Mouse (Mus musculus) frontal cortex, postnatal 14 days (tissue): ENCODE measurements at regions not wholly inside any gene's neighbourhood (a gene's known extent, or its start where the extent isn't known, plus 50 kb on each side); places are given as distances from the start of the nearest gene placed in this dataset.
A peak's percentile ranks its signal among the peaks of the same experiment; 100 is the strongest.

Experiments
- DNase-seq, 2 experiments: peaks; one replicate each; pipeline ENCODE4 v3.0.0; 2022; ENCODE audit warnings: low spot score in 2 of 2

DNA sequence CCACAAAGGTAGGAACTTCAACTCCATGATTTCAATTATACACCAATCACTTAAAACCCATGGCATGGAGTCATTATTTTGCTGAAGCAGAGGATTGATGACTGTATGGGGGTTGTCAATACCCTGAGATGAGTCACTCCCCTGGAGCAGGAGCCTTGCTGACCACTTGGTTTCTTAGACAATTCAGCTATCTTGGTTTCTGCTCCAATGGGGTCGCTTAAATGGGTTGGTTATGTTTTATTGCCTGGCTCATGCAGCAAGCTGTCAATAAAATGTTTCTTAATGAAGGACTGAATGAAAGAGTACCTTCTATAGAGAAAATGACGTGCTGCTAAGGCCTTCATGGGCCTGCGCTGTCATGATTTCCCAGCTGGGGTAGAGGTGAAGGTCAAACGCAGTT, 110.0 kb upstream of the Prickle1 start:
- DNase-seq: no peak

DNA sequence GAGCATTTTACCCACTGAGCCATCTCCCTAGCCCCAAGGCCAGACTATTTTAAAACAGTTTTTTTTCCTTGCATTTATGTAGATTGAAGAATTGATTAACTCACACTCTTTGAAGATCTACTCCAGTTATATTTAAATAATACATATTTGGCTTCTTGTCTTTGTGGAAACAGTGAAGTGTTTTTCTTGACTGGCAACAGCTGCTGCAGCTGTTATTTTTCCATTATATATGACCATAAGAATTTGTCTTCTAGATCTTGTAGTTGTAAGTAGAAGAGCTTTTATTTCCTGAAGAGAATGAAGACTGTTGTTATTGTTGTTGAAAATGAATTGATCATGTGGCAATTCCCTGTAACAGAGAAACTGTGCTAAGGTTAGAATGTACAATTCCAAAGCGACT, 109.4 kb upstream of the Prickle1 start:
- no peak for DNase-seq

DNA sequence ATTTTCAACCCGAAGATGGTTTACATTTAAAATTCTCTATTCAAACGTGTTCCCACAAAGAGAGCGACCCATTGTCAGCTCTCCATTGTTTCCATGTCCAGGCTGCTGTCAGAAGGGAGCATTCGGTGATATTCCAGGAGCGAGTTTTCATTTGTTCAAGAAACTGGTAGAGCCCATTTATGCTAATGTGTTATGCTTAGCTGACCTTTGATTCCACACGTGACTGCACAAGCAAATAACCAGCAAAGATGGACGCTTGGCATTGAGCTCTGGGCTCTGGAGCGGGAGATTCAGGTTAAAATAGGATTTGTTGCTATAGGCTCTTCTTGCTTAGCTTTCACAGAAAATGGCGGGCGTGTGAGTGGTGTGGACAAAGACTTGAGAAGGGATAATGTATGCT, 105.3 kb upstream of the Prickle1 start:
- no peak for DNase-seq

DNA sequence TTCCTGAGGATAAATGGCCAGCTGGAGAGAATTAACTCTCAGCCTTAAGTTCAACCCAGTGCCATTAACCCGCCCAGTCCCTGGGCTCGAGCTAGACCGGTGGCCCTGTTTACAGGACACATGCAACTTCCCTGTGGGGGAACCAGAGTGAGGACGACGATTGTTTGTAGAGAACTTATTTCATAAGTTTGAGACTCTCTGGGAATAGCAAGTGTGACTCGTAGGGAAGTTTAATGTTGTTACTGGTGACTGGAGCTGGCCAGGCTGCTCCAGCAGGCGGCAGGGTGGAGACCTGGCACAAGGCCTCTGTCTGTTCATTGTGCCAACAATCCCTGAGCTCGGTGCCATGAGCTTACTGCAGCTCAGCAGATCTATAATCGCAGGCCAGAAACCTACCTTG, 104.3 kb upstream of the Prickle1 start:
- no peak for DNase-seq

DNA sequence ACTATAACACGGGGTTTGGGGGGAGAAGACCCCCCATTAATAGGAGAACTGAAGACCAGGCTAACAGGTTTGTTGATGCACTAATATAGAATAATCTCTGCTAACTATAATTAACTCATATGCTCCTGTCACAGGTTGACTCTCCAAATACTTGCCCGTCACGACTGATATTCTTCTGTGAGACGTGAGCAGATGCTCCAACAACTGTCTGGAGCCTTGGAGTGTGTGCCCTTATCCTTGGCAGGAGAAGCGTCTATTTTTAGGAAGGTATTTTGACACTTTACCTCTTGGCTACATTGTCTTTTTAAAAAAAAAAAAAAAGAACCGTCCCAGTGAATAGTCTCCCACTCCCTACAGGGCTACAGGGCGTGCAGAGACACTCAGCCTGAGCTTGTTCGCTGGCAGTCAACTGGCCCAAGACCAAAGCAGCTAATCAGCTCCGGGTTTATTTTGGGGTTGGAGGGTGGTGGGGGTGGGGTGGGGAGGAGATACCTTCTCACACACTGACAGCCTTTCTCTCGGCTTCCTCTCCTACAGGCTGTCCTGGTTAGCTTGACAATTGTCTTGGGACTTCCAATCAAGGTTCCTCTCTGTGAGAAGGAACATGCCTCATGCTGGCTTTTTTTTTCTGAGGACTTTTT, 102.6 kb upstream of the Prickle1 start:
- DNase-seq: no peak

DNA sequence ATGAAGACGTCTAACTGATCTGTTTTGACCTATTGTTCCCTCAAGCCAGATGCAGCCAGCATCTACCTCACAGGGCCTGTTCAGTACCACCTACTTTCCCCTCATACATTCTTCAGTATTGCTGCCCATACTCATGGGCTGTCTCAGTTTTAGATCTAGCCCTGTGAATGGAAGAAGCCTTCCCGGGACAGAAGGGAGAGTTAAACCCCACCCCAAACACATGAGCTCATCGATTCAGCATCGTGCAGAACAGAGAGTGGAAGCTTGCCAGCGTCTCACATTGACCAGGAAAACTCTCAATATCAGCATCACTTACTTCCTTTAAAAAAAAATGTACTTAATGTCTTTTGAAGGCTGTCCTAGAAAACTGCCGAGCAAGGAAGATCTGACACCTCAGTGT, 95.0 kb upstream of the Prickle1 start:
- no peak for DNase-seq

DNA sequence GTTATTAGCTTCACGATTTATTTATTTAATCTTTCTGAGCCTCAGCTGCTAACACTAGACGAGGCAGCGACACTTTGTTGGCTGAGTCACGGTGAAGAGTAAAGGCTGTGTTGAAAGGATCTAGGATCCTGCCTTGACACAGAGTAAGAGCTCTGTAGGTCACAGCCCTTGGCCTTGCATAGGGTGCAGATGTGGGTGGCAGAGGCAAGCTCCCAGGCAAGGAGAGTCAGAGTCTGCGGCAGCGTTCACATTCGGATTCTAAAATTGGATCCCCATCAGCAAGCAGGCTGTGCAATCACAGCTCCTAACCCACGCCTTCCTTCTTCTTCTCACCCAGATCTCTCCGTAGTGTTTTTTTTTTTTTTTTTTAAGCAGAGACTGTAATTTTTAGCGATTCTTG, 94.3 kb upstream of the Prickle1 start:
- peak; percentile 48 to 52 for DNase-seq

DNA sequence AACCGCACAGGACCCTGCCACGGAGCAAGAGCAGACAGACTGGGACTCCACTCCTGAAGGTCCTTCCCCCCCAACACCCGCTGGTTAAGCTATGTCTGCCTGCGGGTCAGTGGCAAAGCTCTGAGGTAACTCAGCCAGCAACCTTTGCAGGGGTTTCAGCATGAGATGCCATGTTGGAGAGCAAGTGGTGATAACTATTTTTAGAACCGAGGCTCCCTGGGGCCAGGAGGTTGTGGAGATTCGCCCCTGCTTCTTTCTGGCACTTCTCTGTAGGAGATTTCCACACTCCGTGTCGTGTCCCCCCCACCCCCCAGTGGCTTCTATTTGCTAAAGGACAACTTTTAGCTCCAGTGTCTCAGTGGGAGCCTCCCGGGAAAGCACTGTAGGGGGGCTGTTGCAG, 90.7 kb upstream of the Prickle1 start:
- DNase-seq: no peak

DNA sequence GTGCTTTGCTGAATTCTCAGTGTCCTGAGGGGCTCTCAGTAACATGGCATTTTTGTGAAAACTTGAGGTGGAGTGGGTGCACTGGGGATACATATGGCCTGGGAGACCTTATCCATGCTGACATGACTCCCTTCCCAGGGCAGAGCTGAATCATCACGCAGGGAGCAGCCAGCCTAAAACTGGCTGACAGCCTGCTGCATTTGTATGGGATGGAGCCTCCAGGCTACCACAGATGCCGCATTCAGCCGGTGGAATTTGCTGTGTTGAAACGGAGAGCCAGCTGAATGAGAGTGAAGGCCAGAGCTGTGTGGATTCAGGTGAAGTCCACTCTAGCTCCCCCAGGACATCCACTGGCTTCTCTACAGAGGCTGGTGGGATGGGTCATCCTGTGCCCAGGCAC, 85.9 kb upstream of the Prickle1 start:
- DNase-seq: no peak

DNA sequence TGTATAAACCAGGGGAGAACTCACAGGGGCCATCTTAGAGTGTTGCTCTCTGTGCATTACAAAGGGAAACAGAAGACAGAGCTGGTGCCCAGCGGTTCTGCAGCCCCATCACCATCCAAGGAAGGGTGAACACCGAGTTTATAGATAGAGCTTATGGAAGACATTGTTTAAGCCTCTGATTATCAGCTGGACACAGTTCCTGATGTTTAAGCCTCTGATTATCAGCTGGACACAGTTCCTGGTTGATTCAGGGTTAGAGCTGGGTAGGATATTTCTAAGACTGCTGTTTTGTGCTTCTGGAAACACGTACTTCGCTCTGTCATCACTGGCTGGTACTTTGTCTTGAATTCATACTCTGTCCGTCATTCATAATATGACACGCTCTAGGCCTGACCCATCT, 79.9 kb upstream of the Prickle1 start:
- no peak for DNase-seq

DNA sequence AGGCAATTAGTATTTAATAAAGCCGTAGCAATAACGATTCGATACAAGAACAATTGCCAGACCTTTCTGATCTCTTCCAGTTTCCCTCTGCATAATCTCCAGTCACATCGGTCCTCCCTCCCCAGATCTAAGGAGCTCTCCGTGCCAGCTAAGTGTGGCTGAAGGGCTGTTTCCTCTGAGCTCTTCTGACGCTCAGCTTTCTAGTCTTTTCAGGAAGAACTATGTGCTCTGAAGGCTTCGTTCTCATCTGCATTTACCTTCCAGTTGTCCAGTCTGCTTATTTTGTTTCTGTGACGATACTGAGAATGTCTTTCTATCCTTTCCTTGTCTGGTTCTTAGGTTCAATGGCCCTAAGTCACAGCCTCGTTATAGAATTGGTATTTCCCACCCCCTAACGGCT, 78.3 kb upstream of the Prickle1 start:
- no peak for DNase-seq

DNA sequence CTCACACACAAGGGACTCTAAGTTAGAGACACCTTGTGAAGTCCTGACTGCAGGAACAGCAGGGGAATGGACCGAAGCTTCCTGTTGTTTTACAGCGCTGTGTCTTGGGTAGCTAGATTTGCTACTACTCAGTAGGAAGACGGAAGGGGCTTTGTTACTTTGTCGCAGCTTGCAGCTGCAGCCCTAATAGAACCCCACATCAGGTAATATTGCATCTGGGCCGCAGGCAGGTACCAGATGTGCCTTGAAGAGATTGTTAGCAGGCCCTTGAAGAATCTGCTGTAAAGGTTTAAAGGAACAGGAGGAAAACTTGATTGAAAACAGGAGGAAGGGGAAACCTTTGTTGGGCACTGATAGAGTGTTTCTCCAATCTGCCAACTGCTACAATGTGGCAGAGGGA, 68.2 kb upstream of the Prickle1 start:
- DNase-seq: no peak

DNA sequence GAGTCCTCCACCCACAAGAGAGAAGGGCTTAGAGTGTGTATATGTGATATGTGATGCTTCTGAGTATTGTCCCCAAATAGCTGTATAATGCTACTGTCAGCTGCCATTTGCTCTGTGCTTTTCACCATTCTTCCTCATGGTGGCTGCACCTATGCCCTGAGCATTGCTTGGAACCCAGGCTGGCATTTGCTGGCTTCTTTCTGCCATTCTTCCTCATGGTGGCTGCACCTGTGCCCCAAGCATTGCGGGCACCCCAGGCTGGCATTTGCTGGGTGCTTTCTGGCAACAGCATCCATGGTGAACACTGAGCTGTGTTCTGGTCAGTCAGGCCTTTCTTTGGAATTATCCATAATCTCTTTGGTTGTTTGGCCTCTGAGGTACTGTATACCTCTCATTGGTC, 66.9 kb upstream of the Prickle1 start:
- no peak for DNase-seq

DNA sequence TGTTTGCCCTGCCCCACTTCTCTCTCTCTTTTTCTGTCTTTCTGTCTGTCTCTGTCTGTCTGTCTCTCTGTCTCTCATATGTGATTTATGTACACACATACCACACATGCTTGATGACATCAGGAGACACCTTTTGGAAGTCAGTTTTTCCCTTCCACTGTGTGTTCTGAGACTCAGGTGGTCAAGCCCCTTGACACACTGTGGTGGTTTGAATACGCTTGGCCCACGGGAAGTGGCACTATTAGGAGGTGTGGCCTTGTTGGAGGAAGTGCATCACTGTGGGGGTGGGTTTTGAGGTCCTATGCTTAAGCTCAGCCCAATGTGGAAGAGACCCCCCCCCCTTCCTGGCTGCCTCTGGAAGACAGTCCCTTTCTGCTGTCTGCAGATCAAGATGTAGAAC, 66.1 kb upstream of the Prickle1 start:
- DNase-seq: no peak

DNA sequence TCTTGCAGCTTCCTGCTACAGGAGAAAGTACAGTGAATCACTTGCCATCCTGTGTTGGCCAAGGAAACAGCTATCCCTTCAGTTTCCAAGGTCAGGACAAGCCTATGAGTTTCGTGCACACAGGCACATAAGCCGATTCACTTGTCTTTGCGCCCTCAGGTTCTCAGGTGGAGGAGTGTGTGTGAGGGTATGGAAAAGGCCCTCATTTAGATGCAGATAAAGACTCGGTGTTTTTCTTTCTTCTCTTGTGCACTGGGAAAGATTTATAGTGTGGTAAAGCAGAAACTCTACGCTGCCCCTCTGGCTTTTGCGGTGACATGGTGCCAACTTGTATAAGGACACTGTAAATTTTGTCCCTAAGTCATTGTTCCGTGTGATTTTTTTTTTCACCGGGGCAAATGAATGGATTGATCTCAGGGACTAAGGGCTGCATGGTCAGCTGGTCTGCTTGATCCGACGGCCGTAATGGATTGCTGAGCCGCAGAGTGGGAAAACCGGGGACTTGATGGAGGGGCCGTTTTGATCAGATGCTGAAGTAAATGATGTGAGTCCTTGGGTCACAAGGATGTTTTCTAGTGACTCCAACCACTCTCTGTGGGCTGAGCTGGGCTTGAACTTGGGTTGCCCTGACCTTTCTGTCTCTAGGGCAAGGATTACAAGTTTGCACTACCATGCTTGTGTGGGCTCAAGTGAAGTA, 65.4 kb upstream of the Prickle1 start:
- no peak for DNase-seq

DNA sequence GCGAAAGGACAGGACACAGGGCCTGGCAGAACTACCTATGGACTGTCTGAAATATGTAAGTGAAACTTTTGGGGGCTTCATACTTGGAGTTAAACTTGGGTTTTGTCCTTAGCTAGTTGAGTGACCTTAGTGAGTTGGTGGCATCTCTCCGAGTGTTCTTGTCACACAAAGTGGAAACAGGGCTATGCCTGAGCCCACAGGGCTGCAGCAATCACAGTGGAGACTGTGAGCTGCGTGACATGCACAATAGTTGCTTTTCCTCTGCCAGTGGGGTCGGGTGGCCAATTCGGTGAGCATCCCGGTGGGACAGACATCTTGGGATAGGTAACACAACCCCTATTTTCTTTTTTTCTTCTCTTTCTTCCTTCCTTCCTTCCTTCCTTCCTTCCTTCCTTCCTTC, 61.5 kb upstream of the Prickle1 start:
- DNase-seq: no peak

DNA sequence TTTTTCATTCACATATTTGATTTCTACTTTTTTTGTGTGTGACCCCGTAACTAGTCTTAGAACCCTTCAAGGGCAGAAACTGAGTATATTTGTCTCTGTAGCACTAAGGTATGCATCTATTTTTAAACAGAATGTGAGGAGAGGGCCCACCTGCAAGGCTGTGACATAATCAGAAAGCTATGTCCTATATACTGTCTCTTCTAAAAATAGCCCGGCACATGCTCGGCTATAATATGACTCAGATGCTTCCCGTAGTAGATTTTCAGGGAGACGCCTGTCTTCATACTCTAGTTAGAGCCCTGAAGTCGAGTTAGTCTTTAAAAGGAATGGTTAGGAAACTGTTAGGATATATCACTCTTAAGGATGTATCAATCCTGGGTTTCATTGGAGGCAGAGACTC, 61.0 kb upstream of the Prickle1 start:
- DNase-seq: no peak

DNA sequence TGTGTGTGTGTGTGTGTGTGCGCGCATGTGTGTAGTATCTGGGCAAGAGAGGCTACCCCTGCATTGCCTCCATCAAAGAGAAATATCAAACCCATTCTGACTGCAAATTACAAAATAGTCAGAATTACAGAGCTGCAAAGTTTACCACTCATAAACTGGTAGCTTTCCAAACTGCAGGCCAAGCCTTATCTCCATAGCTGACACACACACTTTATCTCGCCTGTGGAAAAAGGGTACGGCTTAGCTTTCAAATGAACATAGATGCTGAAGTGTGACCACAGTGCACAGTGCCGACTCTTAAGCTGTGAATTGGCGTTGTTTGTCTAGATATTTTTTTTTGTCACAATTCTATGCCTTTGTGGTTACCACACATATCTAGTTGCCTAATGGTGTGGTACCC, 60.1 kb upstream of the Prickle1 start:
- DNase-seq: no peak

DNA sequence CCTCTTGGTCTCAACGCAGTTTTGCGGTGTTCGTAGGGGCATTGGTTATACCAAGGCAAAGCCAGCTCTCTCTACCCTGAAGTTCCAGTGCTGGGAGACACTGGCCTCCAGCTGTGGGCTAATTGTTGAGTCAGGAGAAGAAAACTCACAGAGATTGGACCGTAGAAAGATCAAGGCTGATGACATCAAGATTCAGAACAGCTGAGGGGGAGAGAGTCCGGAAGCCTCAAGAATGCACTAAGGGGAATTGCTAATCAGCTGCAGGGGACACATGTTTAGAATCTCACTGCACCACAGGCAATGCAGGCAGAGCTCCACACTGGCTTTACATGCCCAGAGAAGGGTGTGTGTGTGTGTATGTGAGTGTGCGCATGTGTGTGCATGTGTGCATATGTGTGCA, 59.6 kb upstream of the Prickle1 start:
- no peak for DNase-seq

DNA sequence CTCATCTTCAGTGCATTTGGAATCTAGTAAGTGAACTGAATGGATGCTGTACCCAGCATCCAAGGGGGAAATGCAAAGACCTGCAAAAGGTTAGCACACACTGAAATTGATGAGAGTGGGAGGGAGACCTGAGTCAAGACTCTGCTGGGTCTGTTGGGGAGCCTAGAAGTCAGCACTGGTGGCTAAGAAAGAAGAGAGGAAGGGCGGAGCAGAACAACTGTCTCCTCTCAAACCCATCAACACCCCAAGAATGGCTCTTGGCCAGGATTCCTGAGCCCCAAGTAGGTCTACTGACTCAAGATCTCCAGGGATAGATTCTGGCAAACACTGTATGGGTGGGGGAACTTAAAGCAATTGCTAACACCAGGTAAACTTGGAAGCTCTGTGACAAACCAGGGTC, 57.7 kb upstream of the Prickle1 start:
- DNase-seq: no peak

DNA sequence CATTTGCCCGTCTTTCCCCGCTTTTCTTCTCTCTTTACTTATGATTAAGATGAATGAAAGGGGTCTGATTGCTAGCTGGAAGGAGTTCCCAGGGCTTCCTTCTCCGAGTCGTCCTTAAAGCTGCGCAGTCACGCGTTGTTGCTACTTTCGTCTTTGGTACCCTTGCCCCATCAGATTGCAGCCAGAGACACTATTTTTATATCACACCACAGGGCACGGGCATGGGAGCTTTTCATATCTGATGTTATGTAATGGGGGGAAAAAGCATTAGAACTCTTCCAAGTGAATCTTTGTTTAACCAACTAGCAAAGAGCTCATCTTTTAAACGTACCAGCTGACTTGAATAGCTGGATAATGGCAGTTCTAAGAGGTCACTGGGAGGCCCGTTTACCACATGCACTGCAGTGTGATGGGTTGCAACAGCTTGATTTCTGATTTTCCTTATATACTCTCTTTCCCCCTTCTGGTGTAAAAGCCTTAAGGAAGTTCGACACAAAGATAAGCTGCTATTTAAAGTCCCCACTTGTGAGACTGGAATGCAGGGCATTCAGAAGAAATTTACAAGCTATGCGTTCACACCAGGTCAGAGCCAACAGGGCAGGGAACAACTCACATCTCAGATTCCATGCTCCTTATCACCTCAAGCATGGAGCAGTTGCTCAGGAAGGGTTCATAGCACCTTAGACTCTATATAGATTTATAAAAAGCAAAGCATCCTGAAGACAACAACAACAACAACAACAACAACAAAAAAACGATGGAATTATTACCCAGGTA, 55.5 kb upstream of the Prickle1 start:
- no peak for DNase-seq

DNA sequence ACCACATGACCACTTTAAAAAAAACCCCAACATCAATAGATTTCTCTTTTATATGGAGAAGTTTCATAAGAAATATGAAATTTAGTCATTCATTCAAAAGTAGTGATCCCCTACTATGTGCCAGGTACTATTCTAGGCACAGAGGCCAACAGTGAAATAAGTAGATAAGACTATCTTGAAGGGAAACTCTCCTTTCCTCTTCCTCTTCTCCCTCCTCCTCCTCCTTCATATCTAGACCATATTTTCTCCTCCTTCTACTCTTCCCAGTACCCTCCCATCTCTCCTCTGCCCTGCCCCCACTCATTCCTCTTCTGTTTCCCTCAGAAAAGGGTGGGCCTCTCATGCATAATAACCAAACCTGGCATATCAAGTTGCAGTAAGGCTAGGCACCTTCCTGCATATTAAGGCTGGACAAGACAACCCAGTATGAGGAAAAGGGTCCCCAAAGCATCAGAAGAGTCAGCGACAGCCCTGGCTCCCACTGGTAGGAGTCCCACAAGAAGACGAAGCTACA, 54.4 kb upstream of the Prickle1 start:
- no peak for DNase-seq

DNA sequence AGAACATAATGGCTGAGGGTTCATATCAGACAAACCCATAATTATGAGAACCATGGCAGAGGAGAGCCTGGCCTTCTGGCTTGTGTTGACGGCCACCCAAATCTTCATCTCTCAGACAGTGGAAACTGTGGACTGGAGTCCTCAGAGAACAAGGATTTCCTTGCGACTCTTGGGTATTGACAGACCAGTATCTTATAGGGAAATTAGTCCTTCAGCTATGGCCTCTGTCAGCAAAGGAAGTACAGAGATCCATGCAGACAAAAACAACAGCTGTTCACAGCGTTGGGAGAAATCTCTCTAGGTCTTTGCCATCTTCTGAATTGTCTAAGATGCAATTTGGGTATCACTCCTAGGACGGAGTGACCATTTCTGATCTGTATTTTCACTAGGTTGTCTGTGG, 53.0 kb upstream of the Prickle1 start:
- DNase-seq: no peak
